Mouse (Mus musculus) 416B (cell line): ENCODE data around the gene S100a2.

ENCODE experiments used
- DNase-seq: peaks from one replicate; pipeline ENCODE4 v3.0.0; 2011; ENCODE audit warnings: low read depth

Gene S100a2

GRCm38 (mm10) chr3:90596810-90597209, 6.8 kb downstream of the S100a2 start:
- DNase-seq = no peak

- DNase-seq = no peak
Observed at GRCm38 (mm10) chr3:90597736-90598135, 7.7 kb downstream of the S100a2 start.

- no peak for DNase-seq
Observed at GRCm38 (mm10) chr3:90598212-90598611, 8.2 kb downstream of the S100a2 start.

- no peak for DNase-seq
Observed at GRCm38 (mm10) chr3:90599401-90599800, 9.4 kb downstream of the S100a2 start.

GRCm38 (mm10) chr3:90600036-90600435, 10.0 kb downstream of the S100a2 start:
- DNase-seq = no peak

GRCm38 (mm10) chr3:90600458-90601195, 10.6 kb downstream of the S100a2 start:
- DNase-seq = no peak

DNA sequence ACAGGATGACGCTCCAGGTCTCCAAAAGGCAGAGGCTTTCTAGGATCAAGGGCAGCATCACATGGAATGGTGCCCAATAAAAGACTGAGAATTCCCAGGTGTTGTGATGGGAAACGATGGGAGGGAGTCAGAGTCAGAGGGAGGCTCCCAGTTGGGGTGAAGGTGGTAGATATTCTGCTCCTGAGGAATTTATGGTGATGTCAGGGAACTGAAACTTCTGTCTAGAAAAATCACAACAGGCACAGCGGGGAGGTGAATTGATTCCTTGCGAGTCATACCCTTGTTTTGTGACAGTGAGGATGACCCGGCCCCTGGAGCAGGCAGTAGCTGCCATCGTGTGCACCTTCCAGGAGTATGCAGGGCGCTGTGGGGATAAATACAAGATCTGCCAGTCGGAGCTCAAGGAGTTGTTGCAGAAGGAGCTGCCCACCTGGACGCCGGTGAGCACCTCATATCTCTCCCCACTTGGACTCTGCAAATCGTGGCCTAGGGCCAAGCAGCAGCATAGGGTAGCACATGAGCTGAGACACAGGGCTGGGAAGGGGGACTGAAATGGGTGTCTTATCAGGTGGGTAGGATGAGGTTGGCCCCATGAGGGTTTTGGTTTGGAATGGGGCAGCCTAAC, 11.6 kb downstream of the S100a2 start, which contains the start of gene Gm42674:
Gene Gm42674, plus strand, starts transcription at position 419 of the 625 bp plus-strand sequence.
- DNase-seq = no peak

DNA sequence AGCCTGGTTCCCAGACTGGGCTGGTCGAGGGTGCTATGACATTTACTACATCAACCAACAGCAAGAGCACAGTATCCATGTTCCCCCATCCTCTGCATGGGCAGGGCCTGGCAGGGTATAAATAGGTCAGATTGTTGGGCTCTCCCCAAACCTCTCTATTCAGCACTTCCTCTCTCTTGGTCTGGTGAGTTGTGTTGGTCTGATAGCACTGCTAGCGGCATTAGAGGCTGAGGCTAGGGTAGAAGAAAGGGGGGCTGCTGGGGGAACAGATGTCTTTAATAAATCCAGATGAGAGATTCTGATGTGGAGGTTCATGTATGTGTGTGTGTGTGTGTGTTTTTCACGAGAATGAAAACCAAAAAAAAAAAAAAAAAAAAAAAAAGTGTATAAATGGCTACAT, 13.6 kb downstream of the S100a2 start, which contains the start of gene S100a4:
Gene S100a4, plus strand, starts transcription at position 149 of the 400 bp plus-strand sequence.
- DNase-seq = peak; percentile 92

GRCm38 (mm10) chr3:90604416-90604815, 14.4 kb downstream of the S100a2 start:
- DNase-seq = peak; percentile 94

DNA sequence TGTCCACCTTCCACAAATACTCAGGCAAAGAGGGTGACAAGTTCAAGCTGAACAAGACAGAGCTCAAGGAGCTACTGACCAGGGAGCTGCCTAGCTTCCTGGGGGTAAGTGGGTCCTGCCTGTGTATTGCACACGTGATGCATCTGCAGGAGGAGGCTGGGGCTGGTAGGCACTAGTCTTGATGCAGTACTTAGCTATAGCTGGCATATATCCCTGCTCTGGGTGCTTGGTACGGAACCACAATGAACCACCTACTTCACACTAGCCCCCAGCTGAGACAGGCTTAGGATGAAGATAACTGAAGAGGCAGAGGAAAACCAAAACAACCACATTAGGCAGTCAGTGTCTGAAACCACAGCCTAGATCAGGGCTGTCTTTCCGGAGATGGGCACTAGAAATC, 15.0 kb downstream of the S100a2 start:
- peak; percentile 73 for DNase-seq

DNA sequence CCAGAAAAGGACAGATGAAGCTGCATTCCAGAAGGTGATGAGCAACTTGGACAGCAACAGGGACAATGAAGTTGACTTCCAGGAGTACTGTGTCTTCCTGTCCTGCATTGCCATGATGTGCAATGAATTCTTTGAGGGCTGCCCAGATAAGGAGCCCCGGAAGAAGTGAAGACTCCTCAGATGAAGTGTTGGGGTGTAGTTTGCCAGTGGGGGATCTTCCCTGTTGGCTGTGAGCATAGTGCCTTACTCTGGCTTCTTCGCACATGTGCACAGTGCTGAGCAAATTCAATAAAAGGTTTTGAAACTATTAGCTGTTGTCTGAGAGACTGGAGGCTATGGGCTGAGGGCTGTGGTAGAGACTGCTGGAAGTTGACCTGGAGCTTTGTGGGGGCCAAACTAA, 15.7 kb downstream of the S100a2 start:
- no peak for DNase-seq

- no peak for DNase-seq
Observed at GRCm38 (mm10) chr3:90606185-90606584, 16.1 kb downstream of the S100a2 start.

DNA sequence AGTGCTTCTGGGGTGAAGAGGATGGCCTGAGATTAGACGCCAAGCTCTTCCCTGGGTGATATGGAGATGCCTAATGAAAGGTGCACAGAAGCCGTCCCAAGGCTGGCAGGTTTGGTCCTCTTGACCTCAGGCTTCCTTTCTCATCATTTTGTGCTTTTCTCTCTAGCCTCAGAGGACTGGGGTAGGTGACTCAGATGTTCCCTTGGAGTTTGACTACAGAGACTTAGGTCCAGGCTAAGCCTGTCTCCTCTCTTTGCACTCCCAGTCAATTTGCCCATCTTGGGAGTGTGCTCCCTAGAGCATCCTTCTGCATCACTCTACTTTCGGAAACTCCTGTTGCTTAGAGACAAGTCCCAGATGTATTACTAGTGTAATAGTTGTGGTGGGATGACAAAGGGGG, 17.3 kb downstream of the S100a2 start:
- peak; percentile 38 for DNase-seq

DNA sequence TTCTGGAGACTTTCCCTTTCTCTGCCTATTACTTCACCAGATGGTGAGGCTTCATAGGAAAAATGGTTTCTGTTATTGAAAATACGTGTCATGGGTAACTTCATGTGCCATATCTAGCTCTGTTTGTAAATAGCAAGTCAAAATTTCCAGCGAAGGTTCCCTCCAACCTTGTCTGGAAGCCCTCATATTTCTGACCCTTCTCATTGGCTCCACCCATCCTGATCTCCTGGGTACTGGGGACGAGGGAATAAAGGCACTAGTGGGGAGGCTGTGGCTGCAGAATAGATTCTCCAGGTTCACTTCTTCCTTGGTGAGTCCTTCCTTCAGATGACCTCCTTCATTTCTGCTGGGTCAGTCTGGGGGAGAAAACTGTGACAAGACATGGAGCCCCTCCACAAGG, 18.2 kb downstream of the S100a2 start, which contains the start of gene S100a5:
Gene S100a5, plus strand, starts transcription at position 301 of the 400 bp plus-strand sequence.
- no peak for DNase-seq

GRCm38 (mm10) chr3:90609102-90609501, 19.1 kb downstream of the S100a2 start:
- DNase-seq = peak; percentile 63

GRCm38 (mm10) chr3:90611494-90611893, 21.4 kb downstream of the S100a2 start:
- DNase-seq = no peak

DNA sequence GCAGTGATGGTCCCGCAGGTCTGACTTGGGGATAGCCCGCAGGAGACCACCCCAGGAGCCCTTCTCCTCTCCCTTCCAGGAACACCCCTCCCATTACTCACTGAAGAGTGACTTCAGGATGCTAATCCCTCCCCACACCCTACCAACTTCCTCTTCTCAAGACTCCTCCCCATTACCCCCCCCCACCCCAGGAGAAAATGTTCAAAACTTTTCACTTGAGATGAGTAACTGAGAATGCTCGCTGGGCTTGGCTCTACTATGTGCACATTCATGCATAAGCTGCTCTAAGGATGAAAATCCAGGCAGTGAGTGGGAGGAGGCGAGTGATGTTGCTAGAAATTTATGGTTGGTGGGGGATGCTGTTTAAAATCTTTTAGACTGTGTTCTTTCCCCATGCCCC, 22.0 kb downstream of the S100a2 start:
- peak; percentile 76 for DNase-seq

- DNase-seq = peak; percentile 95
Observed at GRCm38 (mm10) chr3:90612728-90613291, 22.8 kb downstream of the S100a2 start, which contains the start of gene S100a6. Gene S100a6, plus strand, starts transcription at chr3:90612882.

DNA sequence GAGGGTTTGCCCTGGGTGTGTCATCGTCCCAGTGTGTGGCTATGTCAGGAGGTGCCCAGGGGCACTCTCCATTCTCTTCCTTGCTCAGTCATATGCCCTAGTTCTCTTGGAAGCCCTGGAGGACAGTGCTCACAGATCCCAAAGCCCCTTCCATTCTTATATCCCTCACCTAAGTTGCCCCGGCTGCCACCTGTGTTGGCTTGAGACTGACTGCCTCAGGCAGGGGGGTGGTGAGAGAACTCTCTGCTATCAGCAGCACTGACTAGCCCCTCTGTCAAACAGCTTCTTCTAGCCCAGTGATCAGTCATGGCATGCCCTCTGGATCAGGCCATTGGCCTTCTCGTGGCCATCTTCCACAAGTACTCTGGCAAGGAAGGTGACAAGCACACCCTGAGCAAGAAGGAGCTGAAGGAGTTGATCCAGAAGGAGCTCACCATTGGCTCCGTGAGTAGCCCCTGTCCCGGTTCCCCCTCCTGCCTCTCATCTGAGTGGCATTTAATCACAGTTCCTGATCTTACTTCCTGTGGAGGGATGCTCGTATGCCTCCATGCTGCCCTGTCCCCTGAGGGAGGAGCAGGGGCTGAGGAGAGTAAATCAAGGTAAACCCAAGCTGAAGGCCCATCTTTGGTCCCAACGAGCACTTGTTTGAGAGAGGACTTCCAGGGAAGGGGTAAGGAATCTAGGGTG, 23.6 kb downstream of the S100a2 start:
- DNase-seq = peak; percentile 50

GRCm38 (mm10) chr3:90614148-90614530, 24.1 kb downstream of the S100a2 start:
- DNase-seq = no peak

DNA sequence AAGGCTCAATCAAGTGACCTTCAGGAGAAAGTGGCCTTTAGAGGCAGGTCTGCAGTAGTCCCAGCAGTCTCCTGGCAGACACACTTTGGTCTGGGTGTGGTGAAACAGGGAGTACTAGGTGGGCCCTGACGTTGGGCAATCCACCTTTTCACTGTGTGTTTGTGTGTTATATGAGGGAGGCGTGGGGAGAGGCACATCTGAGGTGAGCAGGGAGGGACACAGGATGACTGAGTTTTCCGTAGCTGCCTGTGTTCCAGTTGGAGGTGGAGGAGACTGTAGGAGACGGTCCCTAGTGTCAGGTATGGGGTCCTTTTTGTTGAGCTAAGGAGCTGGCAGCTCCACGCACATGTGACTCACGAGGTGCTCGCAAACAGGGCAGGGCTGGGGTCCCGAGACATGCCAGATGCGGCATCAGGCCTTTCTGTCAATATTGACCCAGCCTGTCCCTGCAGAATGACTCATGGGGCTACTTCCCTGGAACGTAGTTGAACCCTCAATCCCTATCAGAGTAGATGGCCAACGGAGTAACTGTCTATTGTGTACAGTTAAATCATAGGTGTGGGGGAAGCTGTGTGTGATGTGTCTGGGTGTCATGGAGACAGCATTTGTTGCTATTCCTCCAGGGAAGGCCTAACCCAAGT, 24.7 kb downstream of the S100a2 start:
- DNase-seq = peak; percentile 41

- DNase-seq = peak; percentile 85
Observed at GRCm38 (mm10) chr3:90615415-90615814, 25.4 kb downstream of the S100a2 start.
